Mouse (Mus musculus) adrenal gland, postnatal 25 days (tissue): ENCODE data around the gene Nphs1. TPM values are rescaled to one million over a fixed set of nuclear protein-coding genes. Genes with fewer than 3 reads are reported as not detected.

Experiments used
- total RNA-seq: library from RNA; stranded (reverse); gene quantifications from 2 replicates; pipeline ENCODE4 v1.2.3, GENCODE M21; 2021

Nphs1 gene
- total RNA-seq, 1 experiment from 2014 or later, result not detected

Other genes starting within 250 kb of the Nphs1 start
- gene Polr2i, start 226.4 kb upstream of the Nphs1 start, total RNA-seq, result 63.2 and 71.6 TPM in 2 replicates
- gene Tbcb, start 226.0 kb upstream of the Nphs1 start, total RNA-seq, result 77.0 and 86.6 TPM in 2 replicates
- not detected in 2 replicates for gene Ovol3, start 222.6 kb upstream of the Nphs1 start, total RNA-seq
- gene Thap8, start 178.2 kb upstream of the Nphs1 start, total RNA-seq, result 1.2 TPM in 1 of 2 replicates, not detected in the other
- gene Wdr62, start 177.9 kb upstream of the Nphs1 start, total RNA-seq, result 7.2 and 8.4 TPM in 2 replicates
- 21.1 and 29.5 TPM in 2 replicates for gene Clip3, start 166.6 kb upstream of the Nphs1 start, total RNA-seq
- 51.6 and 59.2 TPM in 2 replicates for gene Alkbh6, start 149.6 kb upstream of the Nphs1 start, total RNA-seq
- 29.0 and 41.3 TPM in 2 replicates for gene Syne4, start 143.5 kb upstream of the Nphs1 start, total RNA-seq
- gene E130208F15Rik, start 136.6 kb upstream of the Nphs1 start, total RNA-seq, result 1.5 and 2.0 TPM in 2 replicates
- gene Sdhaf1, start 134.4 kb upstream of the Nphs1 start, total RNA-seq, result 13.1 and 14.1 TPM in 2 replicates
- gene Lrfn3, start 95.5 kb upstream of the Nphs1 start, total RNA-seq, result 16.6 and 19.4 TPM in 2 replicates
- 14.9 and 15.0 TPM in 2 replicates for gene Tyrobp, start 44.6 kb upstream of the Nphs1 start, total RNA-seq
- gene Hcst, start 38.5 kb upstream of the Nphs1 start, total RNA-seq, result 2.6 TPM in 1 of 2 replicates, not detected in the other
- gene Nfkbid, start 36.6 kb upstream of the Nphs1 start, total RNA-seq, result 1.2 and 2.1 TPM in 2 replicates
- 19.6 and 29.9 TPM in 2 replicates for gene Aplp1, start 12.8 kb upstream of the Nphs1 start, total RNA-seq
- not detected in 2 replicates for gene Kirrel2, start 625 bp upstream of the Nphs1 start, total RNA-seq
- 1.6 TPM in 1 of 2 replicates, not detected in the other for gene Prodh2, start 35.3 kb downstream of the Nphs1 start, total RNA-seq
- 5.6 and 7.4 TPM in 2 replicates for gene Arhgap33, start 76.7 kb downstream of the Nphs1 start, total RNA-seq
- 30.2 and 33.5 TPM in 2 replicates for gene Hspb6, start 93.9 kb downstream of the Nphs1 start, total RNA-seq
- gene Proser3, start 94.0 kb downstream of the Nphs1 start, total RNA-seq, result 14.8 TPM in 2 replicates
- gene Lin37, start 101.5 kb downstream of the Nphs1 start, total RNA-seq, result 56.9 and 67.6 TPM in 2 replicates
- gene U2af1l4, start 105.0 kb downstream of the Nphs1 start, total RNA-seq, result 71.9 and 81.8 TPM in 2 replicates
- gene Gm49396, start 105.0 kb downstream of the Nphs1 start, total RNA-seq, result 6.3 and 8.0 TPM in 2 replicates
- 148 and 160 TPM in 2 replicates for gene Psenen, start 105.3 kb downstream of the Nphs1 start, total RNA-seq
- 4.4 and 6.7 TPM in 2 replicates for gene Igflr1, start 107.1 kb downstream of the Nphs1 start, total RNA-seq
- gene Kmt2b, start 130.4 kb downstream of the Nphs1 start, total RNA-seq, result 60.7 and 73.7 TPM in 2 replicates
- 0.33 and 0.71 TPM in 2 replicates for gene Zbtb32, start 140.6 kb downstream of the Nphs1 start, total RNA-seq
- gene Upk1a, start 154.5 kb downstream of the Nphs1 start, total RNA-seq, result 0.36 TPM in 1 of 2 replicates, not detected in the other
- gene Cox6b1, start 167.8 kb downstream of the Nphs1 start, total RNA-seq, result 1,003 and 1,219 TPM in 2 replicates
- gene Etv2, start 177.5 kb downstream of the Nphs1 start, total RNA-seq, result not detected in 2 replicates
- gene Rbm42, start 192.0 kb downstream of the Nphs1 start, total RNA-seq, result 78.4 and 87.5 TPM in 2 replicates
- gene Haus5, start 206.7 kb downstream of the Nphs1 start, total RNA-seq, result 12.6 and 13.5 TPM in 2 replicates
- not detected in 2 replicates for gene Pmis2, start 213.3 kb downstream of the Nphs1 start, total RNA-seq
- gene 2200002J24Rik, start 240.6 kb downstream of the Nphs1 start, total RNA-seq, result 5.5 and 11.1 TPM in 2 replicates